Mouse (Mus musculus) gastrocnemius, adult 2 months (tissue): ENCODE measurements around the gene Spata33. TPM values are rescaled to one million over a fixed set of nuclear protein-coding genes. Genes with fewer than 3 reads are reported as not detected.
"Not testable (repeated sequence)": the region's sequence is repeated elsewhere in the genome, so short reads cannot be mapped to it uniquely, and the experiment has no call there.

Experiments used
- DNase-seq: peaks from one replicate; pipeline ENCODE4 v3.0.0; 2022
- H3K27ac ChIP-seq: fragments of 200-600 bp; 2 replicates; pipeline ENCODE4 v1.8.1; 2022; ENCODE audit warnings: mild to moderate bottlenecking
- H3K4me3 ChIP-seq: fragments of 200-600 bp; 2 replicates; pipeline ENCODE4 v1.8.1; 2022; ENCODE audit warnings: mild to moderate bottlenecking, moderate library complexity
- CTCF ChIP-seq: fragments of 200-600 bp; IDR thresholded peaks from 2 replicates; pipeline ENCODE4 v1.8.1; 2022; ENCODE audit warnings: antibody characterized with exemption, mild to moderate bottlenecking, moderate library complexity
- intact Hi-C: fragments of 180-260 bp; cut with DNase I; formaldehyde crosslinking; loops from one replicate; pipeline ENCODE4 v1.15.1; 2025
- total RNA-seq, 2 experiments: library from RNA; stranded (reverse); gene quantifications; 2 replicates each; pipeline ENCODE4 v1.2.3; 2021

Spata33 gene
- total RNA-seq, 2 experiments from 2014 or later: 1.2 to 1.8 TPM

DNA sequence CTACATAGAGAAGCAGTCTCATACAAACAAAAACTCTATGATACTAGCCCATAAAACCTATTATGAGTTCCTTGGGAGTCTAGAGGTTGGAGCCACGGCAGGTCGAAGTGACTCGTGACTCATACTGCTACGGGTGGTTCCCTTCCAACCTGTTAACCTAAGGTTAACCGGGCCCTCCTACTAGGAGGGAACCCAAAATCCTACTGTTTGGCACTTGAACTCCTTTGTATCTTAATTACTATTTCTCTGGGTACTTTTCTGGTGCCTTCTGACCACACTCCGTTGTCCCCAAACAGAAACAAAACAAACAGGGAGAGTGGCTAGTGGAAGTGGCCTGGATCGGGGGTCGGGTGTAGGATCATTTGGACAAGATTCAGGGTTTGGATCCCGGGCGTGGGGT, 756 bp upstream of the Spata33 start:
- no peak for DNase-seq
- TF ChIP-seq CTCF: no peak
- H3K27ac ChIP-seq: peak overlapping the region; percentile 94
- intact Hi-C loops: loop anchor here (5.0 kb wide), 1 partner anchor 110 kb away; the partner anchor contains the start of gene Rpl13
- peak overlapping the region; percentile 81 for H3K4me3 ChIP-seq

DNA sequence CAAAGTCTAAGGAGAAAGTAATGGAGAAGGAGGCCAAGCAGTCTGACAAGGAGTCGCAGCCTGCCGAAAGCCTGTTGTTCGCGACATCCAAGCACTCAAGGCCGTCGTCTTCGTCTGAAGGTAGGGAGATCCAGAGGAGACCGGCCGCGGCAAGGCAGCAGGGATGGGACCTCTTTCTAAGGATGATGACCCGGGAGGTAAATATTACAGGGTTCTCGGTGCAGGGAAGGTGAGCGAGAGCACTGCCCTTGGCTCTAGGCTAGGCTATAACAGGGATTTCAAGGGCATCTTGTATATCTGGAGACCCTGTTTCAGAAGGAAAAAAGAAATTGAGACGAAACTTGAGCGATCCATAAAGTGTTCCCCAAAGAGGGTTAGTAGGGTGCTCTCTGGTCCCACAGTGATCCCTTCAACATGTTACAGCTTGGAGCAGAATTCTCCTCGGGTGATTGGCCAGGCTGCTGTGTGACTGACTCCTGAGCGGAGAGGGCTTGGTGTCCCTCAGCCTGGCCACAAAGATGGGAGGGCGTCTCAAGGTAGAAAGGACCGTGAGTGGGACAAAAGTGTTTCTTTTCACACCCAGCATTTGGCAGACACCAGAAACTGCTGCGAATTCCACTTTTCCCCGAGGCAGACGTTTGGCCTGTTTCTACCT, 613 bp downstream of the Spata33 start:
- intact Hi-C loops: loop anchor here (5.0 kb wide), 1 partner anchor 111 kb away; the partner anchor contains the start of gene Rpl13
- Histone ChIP-seq H3K27ac (peak overlapping the region; percentile 94), H3K4me3 (peak overlapping the region; percentile 81)
- no peak for DNase-seq
- no peak for TF ChIP-seq CTCF

DNA sequence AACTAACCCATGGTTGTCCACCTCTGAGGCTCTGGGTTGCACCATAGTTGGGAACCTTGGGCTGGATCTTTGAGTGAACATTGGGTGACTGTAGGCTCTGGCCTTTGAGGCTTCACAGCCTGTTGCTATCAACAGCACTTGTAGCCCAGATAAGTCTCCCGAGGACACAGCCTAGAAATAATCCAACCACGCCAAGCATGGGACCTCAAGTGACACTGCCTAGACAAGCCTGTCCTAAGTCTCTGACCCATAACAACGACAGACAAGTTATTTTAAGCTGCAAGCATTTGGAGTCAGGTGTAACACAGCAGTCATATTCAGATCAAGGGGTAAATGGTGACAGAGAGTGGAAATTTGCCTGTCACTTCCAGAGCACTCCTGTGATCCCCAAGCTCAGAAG, 2.8 kb downstream of the Spata33 start:
- intact Hi-C loops: no loop called here
- Histone ChIP-seq H3K27ac (peak overlapping the region; percentile 43), H3K4me3 (no peak overlapping the region)
- TF ChIP-seq CTCF: no peak
- no peak for DNase-seq

DNA sequence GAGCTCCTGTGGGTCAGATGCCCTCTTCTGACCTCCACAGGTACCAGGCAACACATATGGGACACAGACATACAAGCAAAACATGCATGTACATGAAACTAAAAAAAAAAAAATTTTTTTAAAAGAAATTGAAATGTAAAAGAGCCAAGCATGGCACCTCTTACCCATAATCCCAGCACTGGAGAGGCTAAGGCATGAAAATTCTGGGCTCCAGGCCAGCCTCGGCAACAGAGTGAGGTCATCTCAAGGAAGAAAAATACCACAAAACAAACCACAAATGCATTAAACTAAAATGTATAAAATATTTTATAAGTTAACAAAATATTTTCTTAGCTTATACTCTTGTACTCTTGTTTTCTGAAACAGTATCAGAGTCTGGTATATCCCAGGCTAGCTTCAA, 8.3 kb downstream of the Spata33 start:
- intact Hi-C loops: no loop called here
- no peak for TF ChIP-seq CTCF
- H3K27ac ChIP-seq: no peak overlapping the region
- H3K4me3 ChIP-seq: no peak overlapping the region
- no peak for DNase-seq

DNA sequence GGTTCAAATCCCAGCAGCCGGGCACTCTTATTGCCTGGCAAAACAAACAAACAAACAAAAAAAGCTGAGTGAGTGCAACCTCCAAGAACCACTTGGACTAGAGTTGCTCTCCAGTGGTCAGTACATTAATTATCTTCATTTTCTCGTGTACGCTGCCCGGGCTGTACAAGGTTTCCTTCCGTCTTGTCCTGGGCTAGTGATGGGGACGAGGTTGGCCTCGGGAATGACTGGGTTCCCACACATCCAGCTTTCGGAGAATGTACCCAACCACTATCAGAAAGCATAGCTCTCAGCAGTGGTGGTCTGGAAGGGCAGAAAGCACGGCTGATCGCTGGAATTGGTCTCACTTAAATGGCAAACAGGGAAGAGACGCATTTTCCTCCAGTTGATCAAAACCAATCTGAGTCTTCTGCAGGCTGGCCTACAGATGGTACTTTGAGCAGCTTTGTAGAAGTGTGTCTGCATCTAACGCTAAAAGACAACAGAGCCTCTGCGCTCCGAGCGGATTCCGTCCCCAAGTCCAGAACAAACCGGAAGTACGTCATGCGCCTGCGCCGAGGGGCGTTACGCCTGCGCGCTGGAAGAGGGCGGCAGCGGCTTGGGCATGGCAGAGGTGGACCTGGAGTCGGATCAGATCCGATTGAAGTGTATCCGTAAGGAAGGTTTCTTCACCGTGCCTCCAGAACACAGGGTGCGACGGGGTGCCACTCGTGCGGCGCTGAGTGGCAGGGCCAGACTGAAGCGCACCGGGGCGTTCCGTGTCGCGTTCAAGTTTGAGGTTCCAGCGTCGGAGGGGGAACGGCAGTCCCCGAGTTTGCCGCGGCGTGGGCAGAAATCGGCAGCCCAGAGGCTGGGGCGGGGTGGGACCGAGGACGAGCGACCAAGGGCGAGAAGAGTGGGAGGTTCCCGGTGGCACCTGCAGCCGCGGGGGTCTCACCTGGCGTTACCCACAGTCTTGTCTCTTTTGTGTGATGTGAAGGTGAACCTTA, 11.9 kb downstream of the Spata33 start, which contains the start of gene Cdk10:
Cdk10 (plus strand) TSS at position 565 of the 989 bp plus-strand sequence.
- TF ChIP-seq CTCF: no peak; the same call in 1 of the 2 replicates
- Histone ChIP-seq H3K27ac (peak within 1 kb of the TSS; percentile 96), H3K4me3 (peak within 1 kb of the TSS; percentile 88)
- DNase-seq: peak; percentile 95
- intact Hi-C loops: no loop called here

DNA sequence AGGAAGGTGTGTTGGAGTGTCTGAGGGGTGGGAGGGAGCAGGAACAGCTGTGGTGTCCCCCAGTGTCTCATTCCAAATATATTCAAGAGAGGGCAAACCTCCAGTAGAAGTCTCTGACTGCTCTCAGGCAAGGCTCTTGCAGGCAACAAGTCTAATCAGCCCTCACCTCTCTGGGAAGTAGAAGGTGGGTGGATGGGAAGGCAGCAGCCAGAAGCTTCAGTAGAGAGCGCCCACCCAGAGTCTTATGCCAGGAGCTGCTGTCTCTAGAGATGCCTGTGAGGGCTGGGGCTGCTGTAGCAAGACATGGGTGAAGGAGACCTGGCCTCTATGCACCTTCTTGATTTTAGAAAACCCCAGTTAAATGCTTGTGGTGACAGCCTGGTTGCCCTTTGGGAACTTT, 15.8 kb downstream of the Spata33 start:
- Histone ChIP-seq H3K4me3 (no peak overlapping the region), H3K27ac (no peak overlapping the region)
- no peak for DNase-seq
- intact Hi-C loops: no loop called here
- TF ChIP-seq CTCF: no peak

DNA sequence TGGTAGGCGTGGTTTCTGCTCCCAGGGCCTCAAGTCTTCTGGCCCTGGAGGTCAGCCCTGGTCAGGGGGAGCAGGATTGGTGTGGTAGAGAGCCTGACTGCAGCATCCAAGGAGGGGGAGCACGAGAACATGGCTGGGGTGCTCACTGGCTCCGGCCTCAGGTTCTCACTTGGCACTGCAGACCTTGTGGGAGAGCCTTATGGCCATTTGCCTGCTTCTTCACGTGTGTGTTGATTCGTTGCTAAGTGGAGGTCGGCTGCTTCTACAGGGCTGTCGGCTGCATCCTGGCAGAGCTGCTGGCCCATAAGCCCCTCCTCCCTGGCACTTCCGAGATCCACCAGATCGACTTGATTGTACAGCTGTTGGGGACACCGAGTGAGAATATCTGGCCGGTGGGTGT, 17.7 kb downstream of the Spata33 start:
- DNase-seq, H3K4me3 ChIP-seq, H3K27ac ChIP-seq, intact Hi-C loops: not testable (repeated sequence)

DNA sequence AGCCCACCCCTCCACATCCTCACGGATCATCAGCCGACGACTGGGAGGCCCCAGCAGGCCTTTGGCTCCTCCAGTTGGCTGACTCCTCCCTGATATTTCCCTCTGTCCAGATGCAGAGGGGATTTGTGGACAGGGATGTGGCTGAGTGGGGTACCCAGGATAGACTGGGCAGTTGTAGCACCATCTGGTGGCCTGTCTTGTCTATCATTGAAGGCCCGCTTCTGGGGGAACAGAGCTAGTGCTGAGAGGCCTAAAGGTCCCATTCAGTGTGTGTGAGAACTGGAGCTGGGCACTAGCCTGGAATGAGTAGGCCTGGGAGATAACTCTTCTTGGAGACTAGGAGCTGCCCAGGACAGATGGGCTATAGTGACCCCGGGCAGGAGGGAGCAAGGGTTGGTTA, 19.1 kb downstream of the Spata33 start:
- TF ChIP-seq CTCF: peak; percentile 18; the same call in 1 of the 2 replicates
- DNase-seq: no peak
- intact Hi-C loops: no loop called here
- Histone ChIP-seq H3K27ac (no peak overlapping the region), H3K4me3 (no peak overlapping the region)

DNA sequence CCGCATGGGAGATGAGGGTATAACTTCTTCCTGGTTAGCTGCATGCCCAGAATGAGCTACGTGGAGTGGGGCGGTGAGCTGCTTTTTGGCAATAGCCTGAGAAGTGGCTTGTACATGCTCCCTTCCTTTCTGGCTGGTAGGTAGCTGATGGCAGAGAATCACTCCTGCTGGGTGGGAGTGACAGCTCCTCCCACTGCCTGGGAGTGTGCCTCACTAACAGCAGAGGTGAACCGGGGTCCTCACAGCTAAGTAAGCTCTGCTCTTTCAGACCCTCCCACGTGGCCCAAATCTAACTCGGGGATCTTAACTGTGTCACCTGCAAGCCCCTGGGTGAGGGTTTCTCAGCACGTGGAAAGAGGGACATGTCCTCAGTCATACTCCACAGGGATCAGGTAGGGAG, 19.9 kb downstream of the Spata33 start:
- intact Hi-C loops: no loop called here
- no peak overlapping the region for H3K27ac ChIP-seq

DNA sequence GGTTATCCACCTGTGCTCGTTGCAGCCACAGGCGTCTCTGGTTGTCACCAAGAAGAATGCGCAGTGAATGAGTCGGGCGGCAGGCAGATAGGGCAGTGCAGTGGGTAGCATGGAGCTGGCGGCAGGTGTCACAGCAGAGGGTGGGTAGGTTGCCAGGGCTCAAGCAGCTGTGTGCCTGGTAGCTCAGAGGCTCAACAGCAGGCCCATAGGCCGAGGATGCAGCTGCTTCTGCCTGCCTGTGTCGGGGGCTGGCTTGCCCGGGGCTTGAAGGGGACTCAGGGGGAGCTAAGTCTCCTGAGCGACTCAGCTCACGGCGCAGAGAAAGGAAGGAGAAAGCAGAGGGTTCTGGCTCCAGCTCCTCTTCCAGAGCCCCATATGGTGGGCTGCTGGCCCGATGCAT, 20.7 kb downstream of the Spata33 start:
- intact Hi-C loops: no loop called here
- H3K4me3 ChIP-seq: no peak overlapping the region
- DNase-seq: no peak
- TF ChIP-seq CTCF: no peak
- no peak overlapping the region for H3K27ac ChIP-seq

More for the DNA sequence above, 19.9 kb downstream of the Spata33 start:
- no peak for DNase-seq
- H3K4me3 ChIP-seq: no peak overlapping the region
- no peak for TF ChIP-seq CTCF

DNA sequence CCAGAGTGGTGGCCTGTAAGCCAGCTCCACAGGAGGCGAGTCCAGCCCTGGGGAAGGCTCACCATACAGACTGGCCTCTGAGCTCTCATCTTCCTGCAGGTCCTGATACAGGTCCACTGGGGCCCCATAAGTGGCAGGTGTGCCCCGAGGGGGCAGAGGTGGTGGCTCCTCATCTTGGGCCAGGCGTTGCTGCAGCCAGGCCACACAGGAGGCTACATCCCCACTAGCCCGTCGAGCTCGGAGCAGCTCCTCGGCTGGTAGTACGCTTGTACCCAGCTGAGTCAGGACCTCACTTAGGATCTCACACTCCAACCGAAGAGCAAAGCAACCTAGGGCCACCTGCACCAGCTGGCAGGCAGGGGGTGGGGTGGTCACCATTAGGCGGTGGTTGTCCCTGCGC, 21.1 kb downstream of the Spata33 start:
- Histone ChIP-seq H3K27ac (no peak overlapping the region), H3K4me3 (no peak overlapping the region)
- DNase-seq: no peak
- no peak for TF ChIP-seq CTCF
- intact Hi-C loops: no loop called here

DNA sequence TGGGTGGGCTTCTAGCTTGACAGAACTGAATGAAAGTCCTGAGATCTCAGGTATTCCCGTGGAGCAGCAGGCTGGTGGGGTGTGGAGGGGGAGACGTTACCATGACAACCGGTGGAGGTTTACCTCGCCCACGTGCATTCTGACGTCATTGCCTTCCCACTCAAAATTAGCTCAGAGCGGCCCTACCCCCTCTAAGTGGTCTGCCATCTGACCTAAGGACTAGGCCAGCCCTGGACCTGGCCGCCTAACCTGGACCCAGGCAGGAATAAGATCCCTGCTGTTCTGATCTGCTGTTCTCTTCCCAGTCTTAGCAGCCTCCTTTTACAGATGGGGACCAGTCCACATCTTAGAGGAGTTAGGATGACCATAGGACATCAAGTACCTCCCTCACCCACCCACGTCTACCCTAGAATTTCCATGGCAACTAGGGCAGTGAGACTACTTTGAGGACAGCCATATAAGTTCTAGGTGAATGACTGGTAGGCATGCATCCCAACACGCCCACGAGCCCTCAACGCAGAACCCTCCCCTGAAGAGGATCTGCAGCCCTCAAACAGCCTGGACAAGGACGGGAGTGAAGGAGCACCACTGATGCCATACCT, 22.4 kb downstream of the Spata33 start:
- Histone ChIP-seq H3K27ac (0 out of 2 replicates have a peak overlapping the region, but pooled peaks have one; percentile 86), H3K4me3 (peak overlapping the region; percentile 76)
- TF ChIP-seq CTCF: no peak
- intact Hi-C loops: no loop called here
- no peak for DNase-seq
